Mouse (Mus musculus) CH12.LX (cell line): ENCODE results near the gene Pdhb. TPM values are rescaled to one million over a fixed set of nuclear protein-coding genes. Genes with fewer than 3 reads are reported as not detected.

Experiments
- DNase-seq: peaks from one replicate; pipeline ENCODE4 v3.0.0-alpha.2; 2013; ENCODE audit errors: extremely low read depth
- H3K27ac ChIP-seq: 2 replicates; pipeline ENCODE4 v1.5.1; 2012; ENCODE audit warnings: low read depth, mild to moderate bottlenecking, control low read depth, moderate library complexity; ENCODE audit not compliant: insufficient read depth
- H3K27me3 ChIP-seq: replicated peaks from 2 replicates; pipeline ENCODE3; 2012; ENCODE audit warnings: inconsistent platforms
- H3K36me3 ChIP-seq, 2 experiments: replicated peaks in 1 of 2; 2 replicates each; pipeline versions ENCODE3 to v1.6.1; 2012; ENCODE audit warnings: inconsistent platforms in 1 of 2, low read length in 1 of 2, mild to moderate bottlenecking in 1 of 2, mixed read lengths in 1 of 2, moderate library complexity in 1 of 2; ENCODE audit not compliant: control insufficient read depth in 1 of 2, insufficient read depth in 1 of 2
- H3K4me1 ChIP-seq, 2 experiments: 2 replicates each; pipeline ENCODE4 v1.6.1; 2012; ENCODE audit warnings: inconsistent platforms in 1 of 2, moderate library complexity in 1 of 2; ENCODE audit not compliant: insufficient read depth in 2 of 2, control insufficient read depth in 1 of 2
- H3K4me2 ChIP-seq: 2 replicates; pipeline ENCODE4 v1.6.1; 2012; ENCODE audit warnings: low read depth, mild to moderate bottlenecking, control low read depth; ENCODE audit not compliant: poor library complexity, insufficient read depth, severe bottlenecking
- H3K4me3 ChIP-seq, 3 experiments: fragments of 150-350 bp in 1 of 3; sonication (generic) in 1 of 3; replicated peaks in 1 of 3; 2 replicates each; pipeline versions ENCODE3 to v1.5.1; 2011 to 2012; ENCODE audit warnings: low read depth in 2 of 3, low read length in 2 of 3, mild to moderate bottlenecking in 2 of 3, moderate library complexity in 2 of 3, control low read depth in 1 of 3, improper control_type of control experiment in 1 of 3, inconsistent platforms in 1 of 3, mixed read lengths in 1 of 3; ENCODE audit not compliant: poor library complexity in 1 of 3
- H3K79me2 ChIP-seq: replicated peaks from 2 replicates; pipeline ENCODE4 v1.6.1; 2012; ENCODE audit warnings: mild to moderate bottlenecking, moderate library complexity; ENCODE audit not compliant: control insufficient read depth, poor library complexity, insufficient read depth, severe bottlenecking; ENCODE audit errors: extremely low read depth
- H3K9ac ChIP-seq: 2 replicates; pipeline ENCODE4 v1.6.1; 2012; ENCODE audit warnings: low read depth, mild to moderate bottlenecking, control low read depth, moderate library complexity; ENCODE audit not compliant: insufficient read depth
- H3K9me3 ChIP-seq: replicated peaks from 2 replicates; pipeline ENCODE3; 2012; ENCODE audit warnings: low read length, inconsistent platforms, mixed read lengths
- BHLHE40 ChIP-seq: IDR thresholded peaks from 2 replicates; pipeline ENCODE4 v1.6.1; 2011; ENCODE audit warnings: mild to moderate bottlenecking, low read depth, low read length, improper control_type of control experiment
- CHD1 ChIP-seq: IDR thresholded peaks from 2 replicates; pipeline ENCODE4 v1.6.1; 2012; ENCODE audit warnings: low read depth, low read length, improper control_type of control experiment, inconsistent platforms
- CHD2 ChIP-seq: IDR thresholded peaks from 2 replicates; pipeline ENCODE4 v1.6.1; 2011; ENCODE audit warnings: low read length, improper control_type of control experiment
- ETS1 ChIP-seq: conservative IDR thresholded peaks from 2 replicates; pipeline ENCODE4 v1.6.1; 2012; ENCODE audit warnings: low read depth, mild to moderate bottlenecking, inconsistent platforms, low read length, improper control_type of control experiment, moderate library complexity
- GABPA ChIP-seq: IDR thresholded peaks from 2 replicates; pipeline ENCODE4 v1.6.1; 2012; ENCODE audit warnings: low read depth, low read length, improper control_type of control experiment, inconsistent platforms; ENCODE audit not compliant: insufficient replicate concordance
- HCFC1 ChIP-seq: IDR thresholded peaks from 2 replicates; pipeline ENCODE4 v1.6.1; 2012; ENCODE audit warnings: low read depth, mild to moderate bottlenecking, inconsistent platforms, low read length, improper control_type of control experiment
- JUN ChIP-seq: IDR thresholded peaks from 2 replicates; pipeline ENCODE4 v1.6.1; 2011; ENCODE audit warnings: low read depth, mild to moderate bottlenecking, low read length, improper control_type of control experiment, moderate library complexity; ENCODE audit not compliant: insufficient read depth
- JUND ChIP-seq: conservative IDR thresholded peaks from 2 replicates; pipeline ENCODE4 v1.6.1; 2011; ENCODE audit warnings: low read depth, low read length, improper control_type of control experiment
- MAFK ChIP-seq: IDR thresholded peaks from 2 replicates; pipeline ENCODE4 v1.6.1; 2011; ENCODE audit warnings: low read length, improper control_type of control experiment; ENCODE audit not compliant: insufficient replicate concordance
- MAX ChIP-seq: IDR thresholded peaks from 2 replicates; pipeline ENCODE4 v1.6.1; 2011; ENCODE audit warnings: low read length, improper control_type of control experiment
- MAZ ChIP-seq: IDR thresholded peaks from 2 replicates; pipeline ENCODE4 v1.6.1; 2012; ENCODE audit warnings: low read depth, mild to moderate bottlenecking, inconsistent platforms, low read length, improper control_type of control experiment, moderate library complexity
- MEF2A ChIP-seq: IDR thresholded peaks from 2 replicates; pipeline ENCODE4 v1.6.1; 2014; ENCODE audit warnings: low read depth, mild to moderate bottlenecking, inconsistent platforms, low read length, improper control_type of control experiment, borderline replicate concordance
- MXI1 ChIP-seq: IDR thresholded peaks from 2 replicates; pipeline ENCODE4 v1.6.1; 2011; ENCODE audit warnings: mild to moderate bottlenecking, low read depth, low read length, improper control_type of control experiment
- MYC ChIP-seq: IDR thresholded peaks from 2 replicates; pipeline ENCODE4 v1.6.1; 2011; ENCODE audit warnings: low read depth, mild to moderate bottlenecking, improper control_type of control experiment, low read length
- NRF1 ChIP-seq: IDR thresholded peaks from 2 replicates; pipeline ENCODE4 v1.6.1; 2014; ENCODE audit warnings: low read depth, mild to moderate bottlenecking, inconsistent platforms, low read length, improper control_type of control experiment, moderate library complexity
- POLR2A ChIP-seq: IDR thresholded peaks from 2 replicates; pipeline ENCODE4 v1.6.1; 2011; ENCODE audit warnings: low read depth, mild to moderate bottlenecking, improper control_type of control experiment, low read length
- POLR2AphosphoS2 ChIP-seq: IDR thresholded peaks from 2 replicates; pipeline ENCODE4 v1.6.1; 2011; ENCODE audit warnings: low read depth, low read length, improper control_type of control experiment
- RAD21 ChIP-seq: IDR thresholded peaks from 2 replicates; pipeline ENCODE4 v1.6.1; 2011; ENCODE audit warnings: low read depth, mild to moderate bottlenecking, low read length, improper control_type of control experiment, moderate library complexity
- SIN3A ChIP-seq: IDR thresholded peaks from 2 replicates; pipeline ENCODE4 v1.6.1; 2012; ENCODE audit warnings: low read length, improper control_type of control experiment, inconsistent platforms
- SMC3 ChIP-seq: IDR thresholded peaks from 2 replicates; pipeline ENCODE4 v1.6.1; 2011; ENCODE audit warnings: low read depth, low read length, improper control_type of control experiment
- TBP ChIP-seq: conservative IDR thresholded peaks from 2 replicates; pipeline ENCODE4 v1.6.1; 2011; ENCODE audit warnings: low read depth, low read length, improper control_type of control experiment
- UBTF ChIP-seq: IDR thresholded peaks from 2 replicates; pipeline ENCODE4 v1.6.1; 2012; ENCODE audit warnings: low read depth, mild to moderate bottlenecking, inconsistent platforms, low read length, improper control_type of control experiment, moderate library complexity
- USF2 ChIP-seq: conservative IDR thresholded peaks from 2 replicates; pipeline ENCODE4 v1.6.1; 2011; ENCODE audit warnings: low read depth, low read length, improper control_type of control experiment
- ZC3H11A ChIP-seq: IDR thresholded peaks from 2 replicates; pipeline ENCODE4 v1.6.1; 2012; ENCODE audit warnings: low read depth, mild to moderate bottlenecking, inconsistent platforms, low read length, improper control_type of control experiment
- ZKSCAN1 ChIP-seq: IDR thresholded peaks from 2 replicates; pipeline ENCODE4 v1.6.1; 2012; ENCODE audit warnings: low read depth, inconsistent platforms, low read length, improper control_type of control experiment, borderline replicate concordance
- ZMIZ1 ChIP-seq: IDR thresholded peaks from 2 replicates; pipeline ENCODE4 v1.6.1; 2012; ENCODE audit warnings: low read depth, mild to moderate bottlenecking, inconsistent platforms, low read length, improper control_type of control experiment
- ZNF384 ChIP-seq: IDR thresholded peaks from 2 replicates; pipeline ENCODE4 v1.6.1; 2012; ENCODE audit warnings: low read depth, low read length, improper control_type of control experiment, inconsistent platforms
- dilution Hi-C: fragments of 300-500 bp; cut with MboI; formaldehyde crosslinking; loops from 2 replicates; pipeline ENCODE4 v1.14.3; 2020; ENCODE audit warnings: low sequenced_read_pairs; ENCODE audit not compliant: extremely low pct_unique_long_range_greater_than_20kb, extremely low pct_ligation_motif_present
- in situ Hi-C: fragments of 300-500 bp; cut with MboI; formaldehyde crosslinking; loops from 3 replicates; pipeline ENCODE4 v1.14.3; 2019; ENCODE audit warnings: low sequenced_read_pairs, low pct_ligation_motif_present, low pct_unique_long_range_greater_than_20kb, mixed read lengths
- polyA plus RNA-seq: library from polyadenylated mRNA; unstranded; fragments of >175 nt; gene quantifications from 2 replicates; pipeline ENCODE4 v1.2.1, GENCODE M21; 2012; ENCODE audit warnings: low read depth; ENCODE audit not compliant: insufficient read length
- total RNA-seq, 2 experiments: library from RNA; depleted of rRNA; stranded (reverse); fragments of 300-350 nt in 1 of 2; fragments of >200 nt in 1 of 2; gene quantifications; 2 replicates each; pipeline ENCODE4 v1.2.3; 2012 to 2014

Pdhb gene
- total and polyA plus RNA-seq, 3 experiments, result 100 to 205 (median 122) TPM

DNA sequence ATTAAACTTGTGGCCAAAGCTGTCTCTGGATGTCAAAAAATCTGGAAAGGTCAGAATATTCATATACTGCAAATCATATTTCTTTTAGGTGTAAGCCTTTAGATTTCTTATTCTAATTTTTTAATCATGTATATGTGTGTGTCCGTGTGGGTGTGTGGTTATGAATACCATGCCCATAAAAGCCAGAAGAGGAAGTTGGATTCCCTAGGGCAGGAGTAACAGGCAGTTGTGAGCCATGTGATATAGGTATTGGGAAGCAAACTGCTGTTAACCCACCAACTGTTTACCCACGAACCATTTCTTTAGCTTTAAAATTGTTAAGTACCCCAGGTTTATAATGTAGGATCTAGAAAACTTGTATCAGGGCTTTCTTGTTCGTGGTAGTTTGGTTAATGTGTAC is 52.9 kb downstream of the Pdhb start:
- H3K4me3 ChIP-seq, result no peak overlapping the region
- peaks cover 22 to 67% of the 10 kb centered on the region in 2 experiments for H3K36me3 ChIP-seq
- no peaks in the 10 kb centered on the region for H3K27me3 ChIP-seq
- H3K9me3 ChIP-seq, result no peaks in the 10 kb centered on the region
- no peak overlapping the region for H3K27ac ChIP-seq
- no peak overlapping the region for H3K4me2 ChIP-seq
- TF ChIP-seq TBP (no peak), NRF1 (no peak), MAFK (no peak), JUN (no peak), SIN3A (no peak), ZMIZ1 (no peak), MXI1 (no peak), MAX (no peak), HCFC1 (no peak), POLR2AphosphoS2 (no peak), POLR2A (no peak), ZNF384 (no peak), SMC3 (no peak), ZKSCAN1 (no peak), ZC3H11A (no peak), MYC (no peak), ETS1 (no peak)
- peaks cover 14 to 58% of the 10 kb centered on the region in 2 experiments for H3K4me1 ChIP-seq
- peaks cover 2% of the 10 kb centered on the region; the same call in 1 of the 2 replicates for H3K79me2 ChIP-seq
- dilution Hi-C loops (no loop called here), in situ Hi-C loops (no loop called here)
- no peak for DNase-seq
- H3K9ac ChIP-seq, result no peak overlapping the region

DNA sequence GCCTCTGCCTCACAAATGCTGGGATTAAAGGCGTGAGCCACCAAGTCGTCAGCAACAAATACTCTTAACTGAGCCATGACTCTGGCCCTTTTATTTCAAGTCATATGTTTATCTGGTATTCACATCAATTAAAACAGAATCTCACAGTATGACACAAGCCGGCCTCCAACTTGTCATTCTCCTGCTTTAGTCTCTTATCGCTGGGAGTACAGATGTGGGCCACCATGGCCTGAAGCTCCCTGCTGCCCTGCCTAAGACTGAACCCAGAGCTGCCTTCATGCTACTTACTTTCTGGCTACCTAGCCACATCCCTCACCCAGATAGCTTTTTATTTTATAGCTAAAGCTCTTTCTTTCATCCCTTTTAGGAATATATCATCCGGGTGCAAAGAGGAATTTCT is 53.4 kb downstream of the Pdhb start:
- Histone ChIP-seq H3K36me3 (peaks cover 22 to 62% of the 10 kb centered on the region in 2 experiments), H3K27ac (no peak overlapping the region), H3K4me2 (no peak overlapping the region), H3K9ac (no peak overlapping the region), H3K27me3 (no peaks in the 10 kb centered on the region), H3K79me2 (peaks cover 2% of the 10 kb centered on the region; the same call in 1 of the 2 replicates), H3K4me3 (no peak overlapping the region), H3K4me1 (peaks cover 16 to 62% of the 10 kb centered on the region in 2 experiments), H3K9me3 (no peaks in the 10 kb centered on the region)
- no peak for DNase-seq
- in situ Hi-C loops (no loop called here), dilution Hi-C loops (no loop called here)
- no peak for TF ChIP-seq ZC3H11A
- no peak for TF ChIP-seq GABPA
- TF ChIP-seq UBTF, result no peak
- no peak for TF ChIP-seq ETS1
- no peak for TF ChIP-seq MEF2A
- no peak for TF ChIP-seq MAFK
- no peak for TF ChIP-seq TBP
- no peak for TF ChIP-seq CHD1
- no peak for TF ChIP-seq RAD21
- TF ChIP-seq POLR2A, result no peak
- no peak for TF ChIP-seq CHD2
- TF ChIP-seq ZKSCAN1, result no peak
- no peak for TF ChIP-seq JUND
- no peak for TF ChIP-seq MAZ
- no peak for TF ChIP-seq SMC3
- TF ChIP-seq ZNF384, result no peak
- no peak for TF ChIP-seq MAX
- TF ChIP-seq MYC, result no peak
- TF ChIP-seq BHLHE40, result no peak
- TF ChIP-seq USF2, result no peak
